ENCODE assay signal across 23 mouse cellular contexts in the genomic region with DNA sequence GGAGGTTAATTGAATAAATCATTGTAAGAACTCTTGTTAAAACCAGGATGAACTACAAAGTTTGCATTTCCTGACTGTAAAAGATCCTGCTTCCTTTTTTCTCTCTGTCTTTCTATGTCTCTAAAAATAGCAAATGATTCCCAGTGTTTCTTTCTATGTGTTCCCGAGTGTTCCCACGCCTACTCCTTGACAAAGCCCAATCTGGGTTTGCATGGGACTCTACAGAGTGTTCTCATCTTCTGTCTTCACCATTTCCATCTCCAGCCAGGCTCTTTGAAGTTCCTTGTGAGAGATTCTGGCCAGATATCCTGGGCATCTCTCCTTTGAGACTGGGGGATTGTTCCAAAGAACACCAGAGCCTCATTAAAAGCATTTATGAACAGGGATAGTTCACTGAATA.
A peak's percentile ranks its signal among the peaks of the same experiment; 100 is the strongest.
DNase-seq lines count a peak whose midpoint lies in the region; ATAC-seq and TF ChIP-seq lines count a peak whose summit lies in the region.
"Had no signal": no experiment of that assay in that cellular context is flagged by ENCODE, and none has a peak within 500 bp of the region (broad histone marks: within the 10 kb centered on the region; RNA-seq: fewer than 3 reads in every experiment).

No protein-coding gene starts in this region.

- H3K27ac ChIP-seq in kidney, postnatal 0 days, result no peak overlapping the region
- no peak overlapping the region for H3K27ac ChIP-seq in cerebellum, adult 2 months (ENCODE audit: insufficient read depth, low read length)
- H3K27ac ChIP-seq: embryonic facial prominence, embryonic 15.5 days; forebrain, embryonic 10.5 days; heart, adult 2 months; heart, embryonic 15.5 days; hindbrain, postnatal 0 days; limb, embryonic 15.5 days had no signal

- no peak overlapping the region for H3K9ac ChIP-seq in kidney, postnatal 0 days (ENCODE audit: low read depth, low read length)
- H3K9ac ChIP-seq: embryonic facial prominence, embryonic 15.5 days; heart, embryonic 15.5 days; limb, embryonic 15.5 days had no signal

- peak; percentile 48 for DNase-seq in kidney, postnatal 0 days (ENCODE audit: low spot score)
- no peak for DNase-seq in kidney, adult 8-10 months
- DNase-seq in Muller cell, postnatal 12 days (ENCODE audit: inconsistent ontology term), result peak; percentile 28
- DNase-seq in brain, embryonic 14.5 days (ENCODE audit: low read depth), result peak; percentile 56
- DNase-seq in left cerebral cortex, postnatal 25 days (ENCODE audit: low spot score in 2 of 2), result peak; percentile 43 to 70
- DNase-seq in cerebellum, adult 2 months, result no peak
- no peak for DNase-seq in urinary bladder, adult 18-20 months (ENCODE audit: low spot score in 2 of 2)
- DNase-seq: adrenal gland, postnatal 36 days; cerebellum, postnatal 10 days; embryo, embryonic 11 days; gastrocnemius, postnatal 10 days; heart, adult 2 months; kidney, adult 2 months; lung, adult 18-20 months; lung, postnatal 4 days; thymus, postnatal 36 days had no signal

- ATAC-seq in kidney, postnatal 0 days (replicated peaks; ENCODE audit: low FRiP score, low read depth), result no peak
- no peak for ATAC-seq in inflammation-experienced regulatory T-cells, adult 6 months
- ATAC-seq: hindbrain, postnatal 0 days had no signal

- H3K27me3 ChIP-seq in kidney, postnatal 0 days (ENCODE audit: insufficient read depth, low read length), result no peaks in the 10 kb centered on the region
- H3K27me3 ChIP-seq in cerebellum, adult 2 months (ENCODE audit: control insufficient read depth, insufficient read depth, low read length), result no peaks in the 10 kb centered on the region; the same call in 1 of the 2 replicates
- H3K27me3 ChIP-seq: embryonic facial prominence, embryonic 15.5 days; limb, embryonic 15.5 days had no signal

- WGBS in kidney, postnatal 0 days, result 33% methylated on average over 2 of the region's 2 CpGs
- WGBS in cerebellum, adult 2 months, result 55% methylated on average over 2 of the region's 2 CpGs

- intact Hi-C loops in left cerebral cortex, postnatal 25 days (cut with DNase I), result no loop called here

- no peak overlapping the region for H3K4me3 ChIP-seq in kidney, postnatal 0 days (replicated peaks; ENCODE audit: low read depth, low read length)
- no peak overlapping the region for H3K4me3 ChIP-seq in cerebellum, adult 2 months (replicated peaks; ENCODE audit: insufficient read depth, low read depth, low read length)
- H3K4me3 ChIP-seq: embryonic facial prominence, embryonic 15.5 days; forebrain, embryonic 10.5 days; heart, adult 2 months; heart, embryonic 15.5 days; limb, embryonic 15.5 days had no signal

- no peaks in the 10 kb centered on the region for H3K9me3 ChIP-seq in kidney, postnatal 0 days (replicated peaks; ENCODE audit: low read length)
- H3K9me3 ChIP-seq: embryonic facial prominence, embryonic 15.5 days; heart, embryonic 15.5 days; limb, embryonic 15.5 days had no signal

- H3K36me3 ChIP-seq in kidney, postnatal 0 days (ENCODE audit: insufficient read depth, low read length), result no peaks in the 10 kb centered on the region
- H3K36me3 ChIP-seq: embryonic facial prominence, embryonic 15.5 days; forebrain, embryonic 10.5 days; heart, embryonic 15.5 days; limb, embryonic 15.5 days had no signal

- TF ChIP-seq CTCF in kidney, postnatal 0 days (IDR thresholded peaks at IDR 0.05; ENCODE audit: low read depth), result no peak
- TF ChIP-seq CTCF in brain, embryonic 14.5 days (IDR thresholded peaks at IDR 0.05; ENCODE audit: borderline replicate concordance, extremely low read depth, insufficient read depth, insufficient read length), result no peak
- TF ChIP-seq CTCF in cerebellum, adult 2 months (IDR thresholded peaks at IDR 0.05; ENCODE audit: borderline replicate concordance, insufficient read depth, low read depth, low read length), result no peak

- TF ChIP-seq POLR2A in brain, embryonic 14.5 days (IDR thresholded peaks at IDR 0.05; ENCODE audit: borderline replicate concordance, extremely low read depth, insufficient read depth, insufficient read length, poor library complexity, severe bottlenecking), result no peak
- TF ChIP-seq POLR2A in cerebellum, adult 2 months (IDR thresholded peaks at IDR 0.05; ENCODE audit: borderline replicate concordance, insufficient read depth, low read length), result no peak

- 0 out of 2 replicates have a peak, but pooled peaks cover 4% of the 10 kb centered on the region for H3K4me1 ChIP-seq in kidney, postnatal 0 days (replicated peaks; ENCODE audit: insufficient read depth, low read length)
- no peaks in the 10 kb centered on the region for H3K4me1 ChIP-seq in cerebellum, adult 2 months (ENCODE audit: control insufficient read depth, insufficient read depth, low read length)
- H3K4me1 ChIP-seq: embryonic facial prominence, embryonic 15.5 days; heart, embryonic 15.5 days had no signal

- no peak overlapping the region for H3K4me2 ChIP-seq in kidney, postnatal 0 days (ENCODE audit: low read length)
- H3K4me2 ChIP-seq: embryonic facial prominence, embryonic 15.5 days; heart, embryonic 15.5 days; limb, embryonic 15.5 days; midbrain, embryonic 11.5 days had no signal

Comparison
In these comparisons a context has a peak if more than half of its experiments do, and no peak if none do; other contexts are left out.
1. DNase-seq: peak in kidney, postnatal 0 days (single experiment), Muller cell, postnatal 12 days (single experiment), brain, embryonic 14.5 days (single experiment) and left cerebral cortex, postnatal 25 days (2 of 2); none in kidney, adult 8-10 months (0 of 2), cerebellum, adult 2 months (0 of 2) and urinary bladder, adult 18-20 months (0 of 2).